Mouse (Mus musculus) stomach, postnatal 0 days (tissue): ENCODE data around the gene Ccl24. TPM values are rescaled to one million over a fixed set of nuclear protein-coding genes. Genes with fewer than 3 reads are reported as not detected.

ENCODE experiments used
- ATAC-seq: fragments of 200-750 bp; cut with Nextera tagmentation; 2 replicates; pipeline ENCODE4 v1.8.0; 2017; ENCODE audit not compliant: low FRiP score, low TSS enrichment
- DNase-seq: peaks from one replicate; pipeline ENCODE4 v3.0.0-alpha.2; 2016; ENCODE audit warnings: low spot score
- H3K27ac ChIP-seq: fragments of 300-500 bp; sonication (generic); replicated peaks from 2 replicates; pipeline ENCODE4 v1.5.1; 2014; ENCODE audit warnings: mild to moderate bottlenecking, control low read depth
- H3K27me3 ChIP-seq: fragments of 300-500 bp; sonication (generic); 2 replicates; pipeline ENCODE4 v1.6.1; 2014; ENCODE audit warnings: low read length; ENCODE audit not compliant: control insufficient read depth, insufficient read depth
- H3K36me3 ChIP-seq: fragments of 300-500 bp; sonication (generic); 2 replicates; pipeline ENCODE4 v1.6.1; 2014; ENCODE audit warnings: low read length, mixed read lengths; ENCODE audit not compliant: control insufficient read depth, insufficient read depth
- H3K4me1 ChIP-seq: fragments of 300-500 bp; sonication (generic); replicated peaks from 2 replicates; pipeline ENCODE4 v1.6.1; 2014; ENCODE audit warnings: antibody characterized with exemption; ENCODE audit not compliant: control insufficient read depth, insufficient read depth
- H3K4me2 ChIP-seq: fragments of 300-500 bp; sonication (generic); replicated peaks from 2 replicates; pipeline ENCODE4 v1.6.1; 2014; ENCODE audit warnings: low read depth, mild to moderate bottlenecking, control low read depth, moderate library complexity
- H3K4me3 ChIP-seq: fragments of 300-500 bp; sonication (generic); 2 replicates; pipeline ENCODE4 v1.5.1; 2014; ENCODE audit warnings: low read depth, low read length, control low read depth
- H3K9ac ChIP-seq: fragments of 300-500 bp; sonication (generic); 2 replicates; pipeline ENCODE4 v1.6.1; 2014; ENCODE audit warnings: mild to moderate bottlenecking, low read length, control low read depth, mixed read lengths
- H3K9me3 ChIP-seq: fragments of 300-500 bp; sonication (generic); 2 replicates; pipeline ENCODE4 v1.6.1; 2016; ENCODE audit warnings: low read length; ENCODE audit not compliant: control insufficient read depth
- CTCF ChIP-seq: IDR thresholded peaks from 2 replicates; pipeline ENCODE4 v1.5.1; 2016; ENCODE audit warnings: antibody characterized with exemption, low read depth, mild to moderate bottlenecking, moderate library complexity
- EP300 ChIP-seq: optimal IDR thresholded peaks from 2 replicates; pipeline ENCODE3; 2016; ENCODE audit warnings: antibody characterized with exemption
- WGBS: fragments of 180-500 bp; shearing (Covaris S2); extraction: QIAGEN DNeasy Blood & Tissue Kit; methylation state at CpG from one replicate; pipeline ENCODE4 v1.1.7; 2014; 5-methylcytosine and 5-hydroxymethylcytosine counted together
- polyA plus RNA-seq: library from polyadenylated mRNA; unstranded; fragments of >200 nt; fragmentation: Nextera tagmentation; extraction: Ambion mirVana; gene quantifications from 2 replicates; pipeline ENCODE4 v1.2.1, GENCODE M21; 2015

Gene Ccl24
- polyA plus RNA-seq, 1 experiment from 2014 or later: 1.7 TPM

GRCm38 (mm10) chr5:135551591-135551990 lies 21.3 kb downstream of the Ccl24 start:
- no peak for ATAC-seq
- Histone ChIP-seq H3K9ac (no peak overlapping the region), H3K27me3 (no peaks in the 10 kb centered on the region), H3K4me1 (no peaks in the 10 kb centered on the region), H3K4me3 (no peak overlapping the region), H3K36me3 (no peaks in the 10 kb centered on the region), H3K27ac (no peak overlapping the region), H3K9me3 (no peaks in the 10 kb centered on the region), H3K4me2 (no peak overlapping the region)
- TF ChIP-seq CTCF (no peak), EP300 (no peak)
- 58% methylated on average over 3 of the region's 3 CpGs for WGBS
- DNase-seq: no peak

- no peak for DNase-seq
- 25% methylated on average over 3 of the region's 3 CpGs for WGBS
- TF ChIP-seq CTCF (peak; percentile 68), EP300 (no peak)
- H3K9ac ChIP-seq: no peak overlapping the region
- no peaks in the 10 kb centered on the region; the same call in 1 of the 2 replicates for H3K4me1 ChIP-seq
- H3K4me2 ChIP-seq: no peak overlapping the region
- no peaks in the 10 kb centered on the region for H3K36me3 ChIP-seq
- H3K4me3 ChIP-seq: no peak overlapping the region
- H3K9me3 ChIP-seq: no peaks in the 10 kb centered on the region
- no peaks in the 10 kb centered on the region for H3K27me3 ChIP-seq
- H3K27ac ChIP-seq: no peak overlapping the region
- ATAC-seq: no peak
Measured at GRCm38 (mm10) chr5:135550910-135551309, 21.9 kb downstream of the Ccl24 start.

- DNase-seq: no peak
- H3K4me3 ChIP-seq: no peak overlapping the region
- H3K9ac ChIP-seq: no peak overlapping the region
- H3K4me1 ChIP-seq: no peaks in the 10 kb centered on the region; the same call in 1 of the 2 replicates
- TF ChIP-seq EP300 (no peak), CTCF (no peak)
- no peaks in the 10 kb centered on the region for H3K36me3 ChIP-seq
- no peak overlapping the region for H3K4me2 ChIP-seq
- no peak for ATAC-seq
- no peak overlapping the region for H3K27ac ChIP-seq
- no peaks in the 10 kb centered on the region for H3K27me3 ChIP-seq
- H3K9me3 ChIP-seq: no peaks in the 10 kb centered on the region
- WGBS: 56% methylated on average over 2 of the region's 2 CpGs
Measured at GRCm38 (mm10) chr5:135547990-135548389, 24.9 kb downstream of the Ccl24 start.

- Histone ChIP-seq H3K9me3 (no peaks in the 10 kb centered on the region), H3K27me3 (no peaks in the 10 kb centered on the region), H3K36me3 (no peaks in the 10 kb centered on the region), H3K27ac (peak within 1 kb of the TSS; percentile 56), H3K4me1 (no peaks in the 10 kb centered on the region; the same call in 1 of the 2 replicates), H3K4me3 (peak within 1 kb of the TSS; percentile 68), H3K9ac (peak within 1 kb of the TSS; percentile 65), H3K4me2 (peak within 1 kb of the TSS; percentile 82)
- TF ChIP-seq CTCF: peak; percentile 82
- no peak for TF ChIP-seq EP300
- WGBS: under 1% methylated on average over 45 of the region's 46 CpGs
- ATAC-seq: peak; percentile 98
- DNase-seq: peak; percentile 94
Measured at GRCm38 (mm10) chr5:135544865-135545797, 27.7 kb downstream of the Ccl24 start, which contains the start of gene Hip1. Hip1 (minus strand) TSS chr5:135545120.

- peak overlapping the region; percentile 65 for H3K9ac ChIP-seq
- no peaks in the 10 kb centered on the region for H3K36me3 ChIP-seq
- peak overlapping the region; percentile 82 for H3K4me2 ChIP-seq
- TF ChIP-seq CTCF (no peak), EP300 (no peak)
- peak overlapping the region; percentile 68 for H3K4me3 ChIP-seq
- H3K27ac ChIP-seq: peak overlapping the region; percentile 56
- no peak for DNase-seq
- ATAC-seq: no peak
- no peaks in the 10 kb centered on the region; the same call in 1 of the 2 replicates for H3K4me1 ChIP-seq
- H3K9me3 ChIP-seq: no peaks in the 10 kb centered on the region
- 3% methylated on average over 15 of the region's 15 CpGs for WGBS
- H3K27me3 ChIP-seq: no peaks in the 10 kb centered on the region
Measured at GRCm38 (mm10) chr5:135544032-135544558, 28.8 kb downstream of the Ccl24 start.
